In genomic region chr12:77324142-77324541, GRCm38 (mm10) we compare ENCODE assay signal across 20 mouse cellular contexts.
DNase-seq lines count a peak whose midpoint lies in the region; ATAC-seq and TF ChIP-seq lines count a peak whose summit lies in the region.
"Had no signal": no experiment of that assay in that cellular context is flagged by ENCODE, and none has a peak within 500 bp of the region (broad histone marks: within the 10 kb centered on the region; RNA-seq: fewer than 3 reads in every experiment).

No protein-coding gene starts in this region.

- TF ChIP-seq RAD21 in MEL (IDR thresholded peaks at IDR 0.05; ENCODE audit: low read depth, low read length) = no peak

- no peak for DNase-seq in liver, embryonic 11.5 days (ENCODE audit: low spot score)
- no peak for DNase-seq in liver, postnatal 0 days
- peak; percentile 55 for DNase-seq in MEL (ENCODE audit: low read depth, low spot score)
- no peak for DNase-seq in kidney, postnatal 25 days
- DNase-seq in lung, postnatal 10 days = no peak
- DNase-seq in kidney, adult 9 months = no peak
- DNase-seq: adrenal gland, adult 2 months; adrenal gland, postnatal 25 days; cerebellum, adult 18-20 months; cerebellum, postnatal 10 days; forebrain, postnatal 0 days; gastrocnemius, adult 2 months; gastrocnemius, postnatal 25 days had no signal

- H3K4me2 ChIP-seq in liver, embryonic 11.5 days = no peak overlapping the region
- no peak overlapping the region for H3K4me2 ChIP-seq in liver, postnatal 0 days (ENCODE audit: low read depth, low read length)
- H3K4me2 ChIP-seq: forebrain, embryonic 13.5 days; heart, embryonic 12.5 days; hindbrain, embryonic 14.5 days had no signal

- TF ChIP-seq EP300 in liver, postnatal 0 days (IDR thresholded peaks at IDR 0.05; ENCODE audit: low read depth) = no peak
- TF ChIP-seq EP300 in MEL (IDR thresholded peaks at IDR 0.05; ENCODE audit: low read depth in 1 of 2, low read length in 2 of 2) = no peak; a peak in 1 of 4 replicates

- ATAC-seq in liver, embryonic 11.5 days (replicated peaks; ENCODE audit: low FRiP score) = peak; percentile 29; the same call in 1 of the 2 replicates
- ATAC-seq in liver, postnatal 0 days = no peak
- peak; percentile 43; the same call in 1 of the 2 replicates for ATAC-seq in megakaryocyte, adult 5-6 weeks (ENCODE audit: poor library complexity, severe bottlenecking)
- ATAC-seq: forebrain, embryonic 13.5 days; forebrain, postnatal 0 days; Patski had no signal

- TF ChIP-seq POLR2A in MEL (IDR thresholded peaks at IDR 0.05; ENCODE audit: control insufficient read depth in 1 of 2, insufficient read depth in 1 of 2, low read depth in 1 of 2, low read length in 2 of 2, poor library complexity in 1 of 2) = no peak

- no peaks in the 10 kb centered on the region for H3K4me1 ChIP-seq in liver, embryonic 11.5 days (replicated peaks; ENCODE audit: control insufficient read depth, insufficient read depth, low read length)
- H3K4me1 ChIP-seq in liver, postnatal 0 days (ENCODE audit: insufficient read depth) = no peaks in the 10 kb centered on the region
- H3K4me1 ChIP-seq in MEL (ENCODE audit: control insufficient read depth in 1 of 2, insufficient read depth in 2 of 2, low read length in 2 of 2) = peaks cover 6 to 10% of the 10 kb centered on the region in 2 experiments; a peak in 3 of 4 replicates
- H3K4me1 ChIP-seq: forebrain, embryonic 13.5 days had no signal

- 47% methylated on average over 3 of the region's 3 CpGs for WGBS in liver, embryonic 11.5 days
- WGBS in liver, postnatal 0 days (ENCODE audit: insufficient replicate concordance) = 62% methylated on average over 3 of the region's 3 CpGs

- no peaks in the 10 kb centered on the region for H3K27me3 ChIP-seq in liver, embryonic 11.5 days (replicated peaks; ENCODE audit: control insufficient read depth, insufficient read depth, low read length)
- H3K27me3 ChIP-seq in liver, postnatal 0 days (ENCODE audit: insufficient read depth, low read length) = no peaks in the 10 kb centered on the region
- H3K27me3 ChIP-seq in MEL (ENCODE audit: control insufficient read depth in 1 of 2, insufficient read depth in 2 of 2, low read length in 2 of 2) = no peaks in the 10 kb centered on the region
- H3K27me3 ChIP-seq: forebrain, embryonic 13.5 days; heart, embryonic 12.5 days; Patski had no signal

- no peak for TF ChIP-seq CTCF in liver, postnatal 0 days (IDR thresholded peaks at IDR 0.05; ENCODE audit: low read depth)
- no peak for TF ChIP-seq CTCF in MEL (IDR thresholded peaks at IDR 0.05 in 2 of 3, conservative IDR thresholded peaks at IDR 0.05 in 1 of 3; ENCODE audit: control insufficient read depth in 1 of 3, insufficient read depth in 1 of 3, low read depth in 2 of 3, low read length in 3 of 3, poor library complexity in 1 of 3, severe bottlenecking in 1 of 3)

- no peaks in the 10 kb centered on the region for H3K9me3 ChIP-seq in liver, embryonic 11.5 days (ENCODE audit: control insufficient read depth, low read length)
- no peaks in the 10 kb centered on the region for H3K9me3 ChIP-seq in liver, postnatal 0 days (ENCODE audit: low read length)
- H3K9me3 ChIP-seq in MEL (replicated peaks; ENCODE audit: insufficient read depth, low read length) = no peaks in the 10 kb centered on the region
- H3K9me3 ChIP-seq: forebrain, embryonic 13.5 days; G1E; heart, embryonic 12.5 days; hindbrain, embryonic 10.5 days had no signal

- H3K36me3 ChIP-seq in liver, embryonic 11.5 days (ENCODE audit: control insufficient read depth, insufficient read depth, low read length) = no peaks in the 10 kb centered on the region
- H3K36me3 ChIP-seq in liver, postnatal 0 days (replicated peaks; ENCODE audit: insufficient read depth, low read length) = no peaks in the 10 kb centered on the region
- H3K36me3 ChIP-seq in MEL (ENCODE audit: control insufficient read depth in 1 of 2, insufficient read depth in 2 of 2, low read length in 2 of 2) = peaks cover 6 to 26% of the 10 kb centered on the region in 2 experiments
- H3K36me3 ChIP-seq: heart, embryonic 12.5 days; hindbrain, embryonic 10.5 days had no signal

- H3K79me2 ChIP-seq in MEL (ENCODE audit: control insufficient read depth, insufficient read depth, low read length, poor library complexity) = peaks cover 17% of the 10 kb centered on the region; the same call in 1 of the 2 replicates

- no peak overlapping the region for H3K4me3 ChIP-seq in liver, embryonic 11.5 days (ENCODE audit: low read depth, low read length)
- no peak overlapping the region for H3K4me3 ChIP-seq in liver, postnatal 0 days (ENCODE audit: low read depth, low read length)
- no peak overlapping the region for H3K4me3 ChIP-seq in MEL (ENCODE audit: control insufficient read depth in 1 of 2, insufficient read depth in 1 of 2, low read depth in 2 of 2, low read length in 2 of 2)
- H3K4me3 ChIP-seq: forebrain, embryonic 13.5 days; gastrocnemius, adult 2 months; heart, embryonic 12.5 days; hindbrain, embryonic 10.5 days had no signal

- H3K27ac ChIP-seq in liver, embryonic 11.5 days (ENCODE audit: low read depth, low read length) = no peak overlapping the region
- no peak overlapping the region for H3K27ac ChIP-seq in liver, postnatal 0 days (ENCODE audit: low read depth)
- 0 out of 2 replicates have a peak overlapping the region, but pooled peaks have one; percentile 11 for H3K27ac ChIP-seq in MEL (ENCODE audit: control insufficient read depth, low read depth, low read length)
- H3K27ac ChIP-seq: forebrain, embryonic 13.5 days; gastrocnemius, adult 2 months; hindbrain, embryonic 10.5 days; hindbrain, embryonic 14.5 days had no signal

- H3K9ac ChIP-seq in liver, embryonic 11.5 days (ENCODE audit: low read depth, low read length) = no peak overlapping the region
- H3K9ac ChIP-seq in liver, postnatal 0 days (replicated peaks) = no peak overlapping the region
- H3K9ac ChIP-seq in MEL (ENCODE audit: control insufficient read depth, low read depth, low read length, poor library complexity, severe bottlenecking) = no peak overlapping the region
- H3K9ac ChIP-seq: forebrain, embryonic 13.5 days; forebrain, postnatal 0 days; heart, embryonic 12.5 days; hindbrain, embryonic 14.5 days had no signal

TF ChIP-seq in MEL, 35 proteins besides CTCF, POLR2A, EP300 and RAD21:
- TF ChIP-seq HCFC1 (IDR thresholded peaks at IDR 0.05; ENCODE audit: low read depth, low read length) (no peak), NRF1 (IDR thresholded peaks at IDR 0.05; ENCODE audit: insufficient read depth, low read depth, low read length, poor library complexity, severe bottlenecking) (no peak), CHD2 (IDR thresholded peaks at IDR 0.05; ENCODE audit: low read length) (no peak), POLR2AphosphoS2 (IDR thresholded peaks at IDR 0.05; ENCODE audit: low read length) (no peak), MYC (IDR thresholded peaks at IDR 0.05; ENCODE audit: low read depth, low read length) (0 out of 2 replicates have a peak, but pooled peaks have one; percentile 37), TAL1 (IDR thresholded peaks at IDR 0.05; ENCODE audit: low read length) (no peak), ZMIZ1 (IDR thresholded peaks at IDR 0.05; ENCODE audit: low read depth, low read length) (no peak), MAX (IDR thresholded peaks at IDR 0.05; ENCODE audit: low read length) (0 out of 2 replicates have a peak, but pooled peaks have one; percentile 16), GATA1 (IDR thresholded peaks at IDR 0.05; ENCODE audit: low read depth, low read length) (no peak), CHD1 (IDR thresholded peaks at IDR 0.05; ENCODE audit: low read depth, low read length) (no peak), ZNF384 (IDR thresholded peaks at IDR 0.05; ENCODE audit: low read depth, low read length) (no peak), NELFE (IDR thresholded peaks at IDR 0.05; ENCODE audit: low read depth, low read length) (no peak), ETS1 (IDR thresholded peaks at IDR 0.05; ENCODE audit: low read depth, low read length) (0 out of 2 replicates have a peak, but pooled peaks have one; percentile 21)
